In the genomic region with DNA sequence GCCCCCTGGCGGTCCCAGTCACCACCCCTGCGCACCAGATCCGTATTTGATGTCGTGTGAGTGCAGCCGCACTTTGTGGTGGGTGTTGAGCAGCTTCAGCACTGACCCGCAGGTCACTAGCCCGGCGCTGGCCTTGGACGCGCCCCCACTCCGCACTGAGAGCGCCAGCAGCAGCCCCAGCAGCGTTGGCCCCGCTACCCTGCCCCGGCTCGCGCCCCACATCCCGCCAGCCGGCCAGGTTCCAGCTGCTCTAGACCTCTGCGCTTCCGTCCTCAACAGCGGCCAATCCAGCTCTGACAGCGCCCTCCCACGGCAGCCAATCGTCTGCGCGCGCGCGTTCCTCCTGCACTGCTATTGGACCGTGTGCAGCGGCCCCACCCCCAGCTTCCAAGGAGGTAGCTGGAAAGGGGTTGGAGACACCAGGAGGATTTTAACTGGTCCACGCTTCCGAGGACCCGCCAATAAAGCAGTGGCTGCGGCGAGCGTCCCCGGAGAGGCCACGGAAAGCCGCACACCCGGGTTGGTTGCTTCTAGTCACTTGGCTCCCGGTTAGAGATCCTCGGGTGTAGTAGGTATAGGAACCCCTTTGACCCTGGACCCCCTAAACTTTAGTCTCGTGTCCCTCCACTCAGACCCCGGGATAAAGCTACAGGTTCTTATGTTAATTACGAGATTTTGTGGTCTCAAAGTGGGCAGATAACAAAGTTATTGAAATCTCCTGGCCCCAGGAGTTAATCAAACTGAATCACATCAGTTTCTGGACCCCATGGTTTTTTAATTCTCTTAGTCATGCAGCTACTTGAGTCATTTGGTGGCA, we compare ENCODE assay signal across 8 mouse cellular contexts. TPM values are rescaled to one million over a fixed set of nuclear protein-coding genes. Genes with fewer than 3 reads are reported as not detected.
A peak's percentile ranks its signal among the peaks of the same experiment; 100 is the strongest.
DNase-seq lines count a peak whose midpoint lies in the region; ATAC-seq and TF ChIP-seq lines count a peak whose summit lies in the region.

TSS of gene Sdf2l1 (minus strand) at position 295 of the 817 bp plus-strand sequence.

- TF ChIP-seq CTCF in G1E (IDR thresholded peaks at IDR 0.05; ENCODE audit: low read depth, low read length), result no peak
- peak; percentile 61 for TF ChIP-seq CTCF in forebrain, postnatal 0 days (IDR thresholded peaks at IDR 0.05; ENCODE audit: low read depth)

- no peaks in the 10 kb centered on the region for H3K9me3 ChIP-seq in G1E (replicated peaks)
- H3K9me3 ChIP-seq in forebrain, postnatal 0 days (ENCODE audit: low read length), result no peaks in the 10 kb centered on the region
- H3K9me3 ChIP-seq in lung, embryonic 15.5 days, result no peaks in the 10 kb centered on the region

- H3K4me2 ChIP-seq in forebrain, postnatal 0 days (ENCODE audit: low read depth), result peak within 1 kb of the TSS; percentile 97
- peak within 1 kb of the TSS; percentile 98 for H3K4me2 ChIP-seq in lung, embryonic 15.5 days

- no peak within 1 kb of the TSS for H3K27ac ChIP-seq in forebrain, postnatal 0 days (ENCODE audit: low read depth, low read length)
- H3K27ac ChIP-seq in lung, embryonic 15.5 days, result peak within 1 kb of the TSS; percentile 69

- H3K27me3 ChIP-seq in G1E (ENCODE audit: insufficient read depth, low read length), result peaks cover 3% of the 10 kb centered on the region
- H3K27me3 ChIP-seq in forebrain, postnatal 0 days (ENCODE audit: insufficient read depth, low read length), result no peaks in the 10 kb centered on the region
- no peaks in the 10 kb centered on the region for H3K27me3 ChIP-seq in lung, embryonic 15.5 days

- 2% methylated on average over 47 of the region's 47 CpGs for WGBS in forebrain, postnatal 0 days
- WGBS in lung, embryonic 15.5 days, result under 1% methylated on average over 46 of the region's 47 CpGs

- peak; percentile 100 for DNase-seq in G1E (ENCODE audit: low spot score)
- DNase-seq in cerebellum, adult 18-20 months, result peak; percentile 99
- peak; percentile 96 for DNase-seq in forebrain, postnatal 0 days
- peak; percentile 97 for DNase-seq in heart, postnatal 4 days
- peak; percentile 96 to 97 for DNase-seq in layer of hippocampus, adult 8-10 months (ENCODE audit: low spot score in 2 of 2)
- peak; percentile 95 for DNase-seq in ovary, adult 18-20 months (ENCODE audit: low spot score)
- DNase-seq in thymus, postnatal 0 days (ENCODE audit: low spot score), result peak; percentile 96

- peak; percentile 99 for ATAC-seq in G1E (ENCODE audit: extremely low read depth, insufficient number of reproducible peaks, low FRiP score, poor library complexity, severe bottlenecking)
- peak; percentile 99 for ATAC-seq in forebrain, postnatal 0 days
- peak; percentile 98 for ATAC-seq in lung, embryonic 15.5 days (ENCODE audit: borderline replicate concordance, extremely low read depth, low FRiP score, low TSS enrichment)

- H3K4me1 ChIP-seq in G1E (ENCODE audit: insufficient read depth, low read depth, low read length), result peaks cover 28% of the 10 kb centered on the region
- no peaks in the 10 kb centered on the region for H3K4me1 ChIP-seq in forebrain, postnatal 0 days (ENCODE audit: insufficient read depth)
- peaks cover 20% of the 10 kb centered on the region for H3K4me1 ChIP-seq in lung, embryonic 15.5 days

- H3K36me3 ChIP-seq in G1E (replicated peaks), result peaks cover 18% of the 10 kb centered on the region
- H3K36me3 ChIP-seq in forebrain, postnatal 0 days (ENCODE audit: insufficient read depth), result no peaks in the 10 kb centered on the region
- no peaks in the 10 kb centered on the region for H3K36me3 ChIP-seq in lung, embryonic 15.5 days

- peak within 1 kb of the TSS; percentile 59 for H3K9ac ChIP-seq in forebrain, postnatal 0 days
- peak within 1 kb of the TSS; percentile 69 for H3K9ac ChIP-seq in lung, embryonic 15.5 days

- H3K4me3 ChIP-seq in G1E (ENCODE audit: low read depth, low read length), result peak within 1 kb of the TSS; percentile 95
- peak within 1 kb of the TSS; percentile 80 for H3K4me3 ChIP-seq in forebrain, postnatal 0 days (ENCODE audit: low read depth, low read length)
- peak within 1 kb of the TSS; percentile 76 for H3K4me3 ChIP-seq in lung, embryonic 15.5 days

RNA-seq across cellular contexts. Expression of gene Sdf2l1, which starts in this region (rescaled TPM):
- total RNA-seq in G1E (2014; fragmentation: Nextera tagmentation) (16.5 and 20.2 TPM in 2 replicates), G1E (2017) (43.1 and 48.1 TPM in 2 replicates)
- polyA plus RNA-seq in G1E (2012), result 74.7 and 93.8 TPM in 2 replicates
- 13.5 and 19.2 TPM in 2 replicates for total RNA-seq in forebrain, postnatal 0 days (2014; rRNA removed)
- 16.2 and 19.9 TPM in 2 replicates for polyA plus RNA-seq in forebrain, postnatal 0 days (2015; fragmentation: Nextera tagmentation; extraction: Ambion mirVana)
- total RNA-seq in heart, postnatal 4 days (2021), result 10 to 100 TPM in 1 of 2 experiments, 1 to 10 TPM in 1; 8.2 to 10.5 TPM
- total RNA-seq in layer of hippocampus, adult 8-10 months (2022), result 10 to 100 TPM; 25.6 to 40.2 (median 33.6) TPM
- polyA plus RNA-seq in lung, embryonic 15.5 days (2015; fragmentation: Nextera tagmentation; extraction: Ambion mirVana), result 105 and 112 TPM in 2 replicates
- 74.2 and 113 TPM in 2 replicates for polyA plus RNA-seq in thymus, postnatal 0 days (2015; fragmentation: Nextera tagmentation; extraction: Ambion mirVana)
